Mouse (Mus musculus) Patski (cell line): ENCODE results near the gene Krtap4-1. TPM values are rescaled to one million over a fixed set of nuclear protein-coding genes. Genes with fewer than 3 reads are reported as not detected.
"Not testable (repeated sequence)": the region's sequence is repeated elsewhere in the genome, so short reads cannot be mapped to it uniquely, and the experiment has no call there.

Source experiments
- ATAC-seq: fragments of 100-300 bp; one replicate; pipeline ENCODE4 v1.8.0; 2021
- CTCF ChIA-PET: fragments of 350-600 bp; sonication (Branson Sonifier 250); formaldehyde crosslinking; loops from one replicate; lab custom pipeline; 2022; ENCODE audit warnings: inconsistent platforms; lab: Charles Lee
- POLR2A ChIA-PET: fragments of 350-600 bp; sonication (Branson Sonifier 250); formaldehyde crosslinking; loops from one replicate; lab custom pipeline; 2022; ENCODE audit warnings: antibody characterized with exemption, inconsistent platforms; lab: Charles Lee
- DNase-seq: peaks from one replicate; pipeline ENCODE4 v3.0.0-alpha.2; 2011; ENCODE audit warnings: low read depth, low spot score
- H3K27me3 ChIP-seq: fragments of 371-371 bp; one replicate; pipeline ENCODE4 v1.5.1; 2021
- CTCF ChIP-seq: fragments of 100-300 bp; IDR thresholded peaks from one replicate; pipeline ENCODE4 v1.5.1; 2021
- in situ Hi-C: fragments of 300-500 bp; cut with MboI; formaldehyde crosslinking; loops from 3 replicates; pipeline ENCODE4 v1.11.1; 2018; ENCODE audit warnings: low pct_unique_long_range_greater_than_20kb, mixed read lengths
- polyA plus RNA-seq: library from polyadenylated mRNA; unstranded; gene quantifications from one replicate; pipeline ENCODE4 v1.2.3, GENCODE M21; 2021

Gene Krtap4-1
- polyA plus RNA-seq = not detected

- ATAC-seq = no peak
- POLR2A ChIA-PET = no interaction called here
- DNase-seq = no peak
- TF ChIP-seq CTCF = no peak
- in situ Hi-C loops = no loop called here
- no peaks in the 10 kb centered on the region for H3K27me3 ChIP-seq
- CTCF ChIA-PET = no interaction called here
These were observed at the start of gene Krtap4-1 for GRCm38 (mm10) chr11:99628138-99628537. Krtap4-1 (minus strand) TSS chr11:99628238.

- DNase-seq (no peak), ATAC-seq (no peak)
- CTCF ChIA-PET = no interaction called here
- H3K27me3 ChIP-seq = no peaks in the 10 kb centered on the region
- POLR2A ChIA-PET = no interaction called here
- in situ Hi-C loops = loop anchor here (25.0 kb wide), 1 partner anchor 804 kb away; the partner anchor contains the start of gene Wipf2
- no peak for TF ChIP-seq CTCF
These were observed 37.8 kb upstream of the Krtap4-1 start, which contains the start of gene Krtap4-6 for GRCm38 (mm10) chr11:99665860-99666259. Krtap4-6 (minus strand) TSS chr11:99665960.

- H3K27me3 ChIP-seq = no peaks in the 10 kb centered on the region
- ChIA-PET POLR2A (no interaction called here), CTCF (no interaction called here)
- ATAC-seq (no peak), DNase-seq (no peak)
- no peak for TF ChIP-seq CTCF
- in situ Hi-C loops = loop anchor here (25.0 kb wide), 1 partner anchor 801 kb away; the partner anchor contains the start of gene Wipf2
These were observed 34.8 kb upstream of the Krtap4-1 start for GRCm38 (mm10) chr11:99662802-99663201.

- DNase-seq = peak; percentile 67
- no peaks in the 10 kb centered on the region for H3K27me3 ChIP-seq
- ATAC-seq = peak; percentile 98
- TF ChIP-seq CTCF = no peak
- in situ Hi-C loops = loop anchor here (25.0 kb wide), 1 partner anchor 797 kb away; the partner anchor contains the start of gene Wipf2
- ChIA-PET POLR2A (no interaction called here), CTCF (no interaction called here)
These were observed 31.2 kb upstream of the Krtap4-1 start for GRCm38 (mm10) chr11:99659256-99659655.

- CTCF ChIA-PET = interaction anchor here (1.1 kb wide), 1 partner anchor 14 kb away, joined by 3 read pairs; no protein-coding TSS in a partner anchor
- DNase-seq, H3K27me3 ChIP-seq, POLR2A ChIA-PET, ATAC-seq: not testable (repeated sequence)
- in situ Hi-C loops = loop anchor here (25.0 kb wide), 1 partner anchor 796 kb away; the partner anchor contains the start of gene Wipf2
These were observed 30.5 kb upstream of the Krtap4-1 start, which contains the start of gene Gm11563 for GRCm38 (mm10) chr11:99658467-99659010. Gm11563 (minus strand) TSS chr11:99658960.

GRCm38 (mm10) chr11:99657051-99657450 lies 29.0 kb upstream of the Krtap4-1 start:
- DNase-seq = no peak
- no peak for ATAC-seq
- in situ Hi-C loops = loop anchor here (25.0 kb wide), 1 partner anchor 795 kb away; the partner anchor contains the start of gene Wipf2
- no peaks in the 10 kb centered on the region for H3K27me3 ChIP-seq
- ChIA-PET POLR2A (no interaction called here), CTCF (no interaction called here)
- no peak for TF ChIP-seq CTCF

- ATAC-seq (no peak), DNase-seq (no peak)
- ChIA-PET POLR2A (no interaction called here), CTCF (no interaction called here)
- TF ChIP-seq CTCF = no peak
- in situ Hi-C loops = loop anchor here (25.0 kb wide), 1 partner anchor 788 kb away; the partner anchor contains the start of gene Wipf2
- H3K27me3 ChIP-seq = no peaks in the 10 kb centered on the region
These were observed 22.1 kb upstream of the Krtap4-1 start, which contains the start of gene Gm11555 for GRCm38 (mm10) chr11:99650136-99650535. Gm11555 (minus strand) TSS chr11:99650236.

GRCm38 (mm10) chr11:99646444-99646843 lies 18.4 kb upstream of the Krtap4-1 start:
- ChIA-PET CTCF (no interaction called here), POLR2A (no interaction called here)
- ATAC-seq (no peak), DNase-seq (no peak)
- no peaks in the 10 kb centered on the region for H3K27me3 ChIP-seq
- in situ Hi-C loops = no loop called here
- TF ChIP-seq CTCF = no peak

GRCm38 (mm10) chr11:99644351-99644750 lies 16.3 kb upstream of the Krtap4-1 start:
- ATAC-seq = no peak
- ChIA-PET CTCF (interaction anchor here (1.1 kb wide), 1 partner anchor 14 kb away, joined by 3 read pairs; no protein-coding TSS in a partner anchor), POLR2A (no interaction called here)
- no peaks in the 10 kb centered on the region for H3K27me3 ChIP-seq
- no peak for TF ChIP-seq CTCF
- in situ Hi-C loops = no loop called here
- no peak for DNase-seq

GRCm38 (mm10) chr11:99643635-99644139 lies 15.6 kb upstream of the Krtap4-1 start, which contains the start of gene Krtap4-7:
Krtap4-7 (minus strand) TSS chr11:99644089.
- ATAC-seq, H3K27me3 ChIP-seq, POLR2A ChIA-PET, in situ Hi-C loops, DNase-seq: not testable (repeated sequence)
- CTCF ChIA-PET = interaction anchor here (1.1 kb wide), 1 partner anchor 14 kb away, joined by 3 read pairs; no protein-coding TSS in a partner anchor

GRCm38 (mm10) chr11:99640926-99641325 lies 12.9 kb upstream of the Krtap4-1 start:
- in situ Hi-C loops = no loop called here
- DNase-seq = no peak
- H3K27me3 ChIP-seq = no peaks in the 10 kb centered on the region
- POLR2A ChIA-PET = no interaction called here
- TF ChIP-seq CTCF = no peak
- no peak for ATAC-seq
- CTCF ChIA-PET = no interaction called here
